Mouse (Mus musculus) liver, embryonic 14.5 days (tissue): ENCODE data around the gene Pcgf2.
"Not testable (repeated sequence)": the region's sequence is repeated elsewhere in the genome, so short reads cannot be mapped to it uniquely, and the experiment has no call there.

Experiments used
- CTCF ChIP-seq: IDR thresholded peaks from 2 replicates; pipeline ENCODE4 v1.5.1; 2016; ENCODE audit warnings: antibody characterized with exemption, low read depth, control low read depth
- EP300 ChIP-seq: IDR thresholded peaks from 2 replicates; pipeline ENCODE4 v1.6.1; 2016; ENCODE audit warnings: antibody characterized with exemption, low read depth

DNA sequence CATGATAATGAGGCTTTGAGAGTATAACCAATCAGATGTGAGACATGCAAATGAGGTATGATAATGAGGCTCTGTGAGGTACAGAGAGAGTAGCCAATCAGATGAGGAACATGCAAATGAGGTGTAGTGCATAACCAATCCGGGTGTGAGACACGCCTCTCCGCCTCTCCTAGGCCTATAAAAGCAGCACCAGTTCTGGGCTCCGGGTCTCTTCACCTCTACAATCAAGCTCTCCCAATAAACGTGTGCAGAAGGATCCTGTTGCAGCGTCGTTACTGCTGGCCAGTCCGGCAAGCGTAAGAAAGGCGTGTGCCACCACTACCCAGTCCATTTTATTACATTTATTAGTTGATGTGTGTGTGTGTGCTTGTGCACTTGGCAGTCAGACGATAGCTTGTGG, 46.9 kb downstream of the Pcgf2 start:
- TF ChIP-seq CTCF, EP300: not testable (repeated sequence)
